Mouse (Mus musculus): ENCODE data around the gene Selenok.

Gene Selenok

GRCm38 (mm10) chr14:29996000-29996751 is 28.1 kb downstream of the Selenok start:
- DNase-seq, result no peak

DNA sequence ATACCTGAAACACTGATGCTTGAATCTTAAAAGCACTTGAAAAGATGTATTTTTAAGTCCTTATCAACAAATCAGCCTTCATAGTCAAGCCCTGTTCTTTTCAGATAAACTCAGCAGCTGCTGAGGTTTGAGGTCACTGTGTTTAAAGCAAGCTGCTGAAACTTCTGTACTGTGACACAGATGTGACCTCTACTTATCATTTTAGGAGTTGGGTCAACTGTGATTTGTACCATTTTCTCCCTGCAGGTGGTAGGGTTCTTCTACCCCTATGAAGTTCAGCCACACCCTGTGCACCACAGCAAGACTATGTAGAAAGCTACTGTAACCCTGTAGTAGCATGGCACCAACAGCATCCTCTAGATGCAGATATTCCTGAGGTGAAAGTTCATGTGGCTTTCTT is 29.2 kb downstream of the Selenok start:
- no peak for DNase-seq

DNA sequence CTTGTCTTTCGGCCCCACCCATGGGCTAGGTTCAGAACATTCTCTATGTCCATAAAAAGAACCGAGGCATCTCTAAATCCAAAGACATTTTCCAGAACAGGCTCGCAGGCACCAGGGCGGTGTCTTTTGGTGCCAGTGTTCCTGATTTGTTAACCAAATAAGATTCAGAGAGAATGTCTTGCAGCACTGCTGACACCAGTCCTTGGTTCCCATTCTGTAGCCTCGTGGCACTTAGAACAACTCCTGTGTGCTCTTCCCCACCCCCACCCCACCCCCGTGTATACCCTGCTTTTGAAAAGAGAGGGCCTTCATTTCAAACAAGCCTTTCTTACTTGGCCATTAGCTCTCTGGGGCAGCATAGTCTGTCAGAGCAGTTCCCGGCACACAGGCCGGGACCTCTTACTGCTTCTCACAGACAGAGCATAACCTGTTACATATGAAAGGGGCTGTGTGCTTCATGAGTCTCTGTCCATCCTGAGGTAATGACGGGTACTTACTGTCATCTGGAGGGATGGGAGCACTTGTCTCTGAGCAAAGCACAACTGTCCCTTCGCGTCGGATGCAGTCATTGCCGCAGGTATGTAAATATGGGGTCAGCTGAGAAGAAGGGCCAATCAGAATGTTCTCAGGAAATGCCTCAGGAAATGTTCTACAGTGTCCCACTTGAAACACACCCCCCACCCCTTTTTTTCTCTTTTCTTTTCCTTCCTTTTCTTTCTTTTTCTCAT is 30.8 kb downstream of the Selenok start:
- DNase-seq, result no peak

DNA sequence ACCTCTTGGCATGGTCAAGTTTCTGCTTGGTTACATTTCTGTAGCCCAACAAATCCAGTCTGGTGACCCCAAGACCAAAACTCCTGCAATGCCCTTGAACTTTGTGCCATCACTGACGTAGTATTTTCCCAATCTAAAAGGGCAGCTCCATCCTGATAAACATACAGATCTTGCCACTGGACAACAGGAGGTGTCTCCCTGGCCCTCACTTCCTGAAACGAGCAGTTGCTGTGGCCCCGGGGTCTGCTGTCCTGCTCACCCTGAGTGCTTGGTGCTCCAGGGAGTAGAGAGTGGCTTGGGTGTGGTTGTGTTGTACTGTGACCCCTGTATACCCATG is 31.3 kb downstream of the Selenok start:
- no peak for DNase-seq

- DNase-seq, result peak; percentile 54 to 74
These were observed 40.8 kb downstream of the Selenok start, which contains the start of the genes Il17rb and Chdh for GRCm38 (mm10) chr14:30008733-30009575. Il17rb (minus strand) TSS chr14:30008896. Chdh (plus strand) TSS chr14:30009023.

GRCm38 (mm10) chr14:30009864-30010560 is 41.9 kb downstream of the Selenok start:
- peak; percentile 42 to 66 for DNase-seq

DNA sequence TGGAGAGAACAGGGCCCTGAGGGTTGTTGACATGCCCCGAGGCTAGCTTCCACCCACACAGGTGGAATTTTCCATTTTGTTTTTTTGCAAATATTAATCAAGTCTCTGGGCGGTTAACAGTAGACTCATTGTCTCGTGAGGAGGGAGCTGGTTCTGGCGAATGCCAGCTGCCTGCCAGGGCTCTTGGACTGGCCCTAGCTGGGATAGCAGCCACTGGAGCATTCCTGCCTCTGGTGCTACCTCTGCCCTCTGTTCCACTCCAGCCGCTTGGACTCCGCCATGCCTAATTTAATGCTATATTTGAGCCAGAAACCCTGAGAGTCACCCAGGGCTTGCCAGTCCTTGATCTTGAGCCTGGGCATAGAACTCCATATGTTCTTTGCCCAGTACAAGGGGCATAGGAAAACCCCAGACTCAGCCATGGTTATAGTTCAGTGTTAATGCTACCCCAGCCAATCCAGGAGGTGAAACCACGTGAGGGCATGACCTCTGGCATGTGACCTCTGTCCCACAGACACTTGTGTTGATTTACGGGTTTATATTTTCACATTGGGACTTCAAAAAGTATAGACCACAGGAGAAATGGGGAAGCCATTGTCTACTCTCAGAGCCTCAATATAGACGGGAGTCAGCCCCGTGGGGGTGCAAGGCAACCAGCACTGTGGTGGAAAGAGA is 43.9 kb downstream of the Selenok start:
- DNase-seq, result no peak

DNA sequence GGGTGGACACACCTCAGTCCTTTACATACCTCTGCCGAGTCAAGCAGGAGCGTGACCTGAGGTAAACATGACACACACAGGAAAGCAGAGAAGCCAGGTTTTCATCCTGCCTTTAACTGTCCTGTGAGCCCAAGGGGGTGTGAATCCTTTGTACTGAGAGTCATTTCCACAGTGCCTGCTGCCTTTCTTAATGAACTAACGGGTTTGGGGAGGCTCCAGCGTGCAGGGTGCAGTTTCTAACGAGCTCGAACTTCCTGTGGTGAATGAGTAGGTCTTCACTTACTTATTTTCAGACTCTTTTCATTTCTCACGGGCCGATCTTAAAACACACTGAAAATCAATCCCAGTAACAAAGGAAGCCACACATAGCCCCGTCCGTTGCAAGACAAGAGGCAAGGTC is 46.4 kb downstream of the Selenok start:
- DNase-seq, result no peak

DNA sequence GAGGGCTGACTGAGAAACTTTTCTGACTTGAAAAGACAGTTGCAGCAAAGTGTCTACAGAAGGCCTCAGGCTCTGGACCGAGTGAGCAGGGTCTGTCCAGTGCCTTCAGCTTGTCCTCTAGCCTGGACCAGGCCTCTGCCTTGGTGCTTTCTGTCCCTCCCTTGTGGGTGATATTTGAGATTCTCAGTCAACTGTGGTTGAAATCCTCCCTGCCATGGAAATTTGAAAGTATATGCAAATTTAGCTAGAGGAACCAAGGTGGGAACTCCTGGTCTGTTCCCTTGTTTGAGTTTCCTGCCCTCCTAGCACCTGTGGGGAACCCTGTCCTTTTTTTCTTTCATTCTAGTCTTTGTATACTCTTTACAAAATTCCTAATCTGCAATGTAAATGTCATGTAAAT is 46.9 kb downstream of the Selenok start:
- no peak for DNase-seq

GRCm38 (mm10) chr14:30016666-30017065 is 48.6 kb downstream of the Selenok start:
- DNase-seq, result no peak

DNA sequence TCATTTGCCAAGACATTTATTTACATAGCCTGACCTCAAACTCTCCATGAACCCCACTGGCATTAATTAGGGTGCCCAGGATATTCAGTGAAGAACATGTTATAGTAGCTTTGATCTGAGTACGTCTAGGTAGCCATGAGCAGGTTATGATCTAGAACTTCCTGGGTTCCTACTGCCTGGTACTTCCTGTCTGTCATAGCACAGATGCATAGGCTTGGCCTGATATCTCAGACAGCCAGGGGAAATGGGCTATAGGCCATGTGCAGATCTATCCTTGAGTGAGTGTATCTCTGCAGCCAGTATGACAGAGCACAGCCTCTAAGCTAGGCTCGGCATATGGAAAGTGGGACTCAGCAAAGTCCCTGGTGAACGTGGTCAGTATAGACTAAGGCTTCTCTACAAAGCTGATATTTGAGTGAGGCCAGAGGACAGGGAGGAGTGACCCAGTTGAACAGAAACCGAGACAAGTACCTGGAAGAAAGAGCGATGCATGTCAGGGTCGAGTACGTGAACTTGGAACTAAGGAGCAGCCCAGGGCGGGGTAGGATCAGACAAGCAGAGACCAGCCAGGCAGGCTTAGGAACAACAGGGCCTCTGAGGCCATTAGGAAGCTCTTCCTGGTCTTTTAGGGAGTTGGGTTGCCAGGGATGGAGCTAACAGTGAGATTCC is 49.8 kb downstream of the Selenok start:
- DNase-seq, result no peak

GRCm38 (mm10) chr14:30018463-30018801 is 50.3 kb downstream of the Selenok start:
- no peak for DNase-seq

DNA sequence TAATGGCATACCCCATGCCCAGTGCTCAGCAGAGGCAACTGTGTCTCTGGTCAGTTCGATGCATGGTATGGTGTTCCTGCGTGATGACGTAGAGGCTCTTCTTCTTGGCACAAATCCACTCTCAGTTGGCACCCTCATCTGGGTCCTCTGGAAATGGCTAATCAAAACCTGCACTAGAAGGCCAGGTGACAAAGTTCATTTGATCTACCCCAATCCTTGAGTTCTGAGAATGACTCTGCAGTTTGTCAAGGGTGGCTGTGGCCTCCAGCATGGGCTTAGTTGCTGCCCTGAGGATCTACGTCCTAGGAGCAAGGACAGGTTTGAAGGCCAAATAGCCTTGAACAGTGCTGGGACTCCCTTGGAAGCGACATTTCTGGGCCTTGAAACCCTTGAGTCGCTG is 50.7 kb downstream of the Selenok start:
- DNase-seq, result no peak

DNA sequence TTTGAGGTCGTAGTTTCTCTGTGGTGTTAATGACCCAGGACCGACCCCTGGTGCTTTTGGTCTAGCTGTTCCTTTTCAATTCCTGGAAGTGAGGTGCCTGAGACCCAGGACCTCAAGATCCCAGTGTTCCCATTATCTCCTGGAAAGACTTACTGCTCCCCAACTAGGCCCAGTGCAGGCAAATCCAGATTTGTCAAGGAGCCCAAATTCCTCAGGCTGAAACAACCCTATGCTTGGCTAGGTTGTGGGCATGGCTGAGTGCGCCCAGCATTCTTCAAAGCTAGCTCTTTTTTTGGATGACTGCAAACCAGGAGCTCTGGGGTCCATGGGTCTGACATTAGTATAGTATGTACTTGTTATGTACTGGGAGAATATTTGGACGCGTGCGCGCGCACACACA is 51.3 kb downstream of the Selenok start:
- no peak for DNase-seq

DNA sequence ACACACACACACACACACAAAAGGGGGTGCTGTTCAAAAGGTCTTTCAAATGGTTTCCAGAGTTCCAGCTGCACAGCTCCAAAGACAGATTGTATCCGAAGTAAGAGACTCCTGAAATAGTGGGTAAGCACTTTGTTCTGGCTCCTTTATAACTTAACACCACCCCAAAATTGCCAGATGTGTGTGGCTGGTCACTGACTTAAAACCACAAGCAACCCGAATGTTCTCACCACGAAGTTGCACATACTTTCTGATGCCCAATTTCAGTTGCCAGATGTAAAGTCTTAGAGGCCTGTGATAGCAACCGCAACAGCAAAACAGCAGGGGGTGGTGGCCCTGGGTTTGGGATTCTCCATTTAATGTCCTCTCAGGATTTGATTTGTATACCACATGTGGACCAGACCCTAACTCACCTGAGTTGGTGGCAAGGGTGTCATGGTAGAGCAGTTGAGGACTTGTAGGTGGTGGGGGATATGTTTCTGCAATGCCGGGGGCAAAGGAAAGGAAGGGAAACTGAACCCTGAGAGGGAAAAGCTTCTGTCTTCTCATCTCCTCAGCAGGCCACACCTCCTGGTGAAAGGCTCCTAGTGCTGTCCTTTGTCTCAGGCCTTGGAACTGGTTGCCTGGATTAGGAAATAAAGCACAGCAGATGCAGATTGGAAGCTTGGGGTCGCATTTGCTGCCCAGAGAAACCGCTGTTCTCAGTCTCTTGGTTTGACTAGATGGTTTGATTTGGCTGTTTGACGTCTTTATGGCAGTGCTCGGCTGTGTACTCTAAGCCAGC is 51.9 kb downstream of the Selenok start:
- DNase-seq, result no peak

DNA sequence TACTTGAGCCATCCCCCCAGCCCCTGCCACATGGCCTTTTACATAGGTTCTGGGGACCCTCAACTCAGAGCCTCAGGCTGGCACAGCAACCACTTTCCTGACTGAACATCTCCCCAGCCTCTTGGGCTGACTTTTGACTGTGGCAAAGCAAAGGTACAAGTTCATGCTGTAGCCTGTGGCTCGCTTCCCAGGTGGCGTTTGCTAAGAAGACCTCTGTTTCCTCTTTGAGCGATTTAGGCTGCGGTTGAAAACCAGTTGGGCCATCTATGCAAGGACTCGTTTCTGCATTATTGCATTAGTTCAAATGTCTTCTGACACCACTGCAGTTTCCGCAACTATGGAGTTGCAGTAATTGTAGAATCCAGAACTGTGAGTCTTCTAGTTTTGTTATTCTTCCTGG is 54.4 kb downstream of the Selenok start:
- no peak for DNase-seq

- no peak for DNase-seq
These were observed 56.3 kb downstream of the Selenok start for GRCm38 (mm10) chr14:30024387-30024786.
